Mouse (Mus musculus) CH12.LX (cell line): ENCODE results near the gene Gm21060. TPM values are rescaled to one million over a fixed set of nuclear protein-coding genes. Genes with fewer than 3 reads are reported as not detected.
"Not testable (repeated sequence)": the region's sequence is repeated elsewhere in the genome, so short reads cannot be mapped to it uniquely, and the experiment has no call there.

Experiments used
- DNase-seq: peaks from one replicate; pipeline ENCODE4 v3.0.0-alpha.2; 2013; ENCODE audit errors: extremely low read depth
- H3K27ac ChIP-seq: 2 replicates; pipeline ENCODE4 v1.5.1; 2012; ENCODE audit warnings: low read depth, mild to moderate bottlenecking, control low read depth, moderate library complexity; ENCODE audit not compliant: insufficient read depth
- H3K27me3 ChIP-seq: replicated peaks from 2 replicates; pipeline ENCODE3; 2012; ENCODE audit warnings: inconsistent platforms
- H3K36me3 ChIP-seq, 2 experiments: replicated peaks in 1 of 2; 2 replicates each; pipeline versions ENCODE3 to v1.6.1; 2012; ENCODE audit warnings: inconsistent platforms in 1 of 2, low read length in 1 of 2, mild to moderate bottlenecking in 1 of 2, mixed read lengths in 1 of 2, moderate library complexity in 1 of 2; ENCODE audit not compliant: control insufficient read depth in 1 of 2, insufficient read depth in 1 of 2
- H3K4me1 ChIP-seq, 2 experiments: 2 replicates each; pipeline ENCODE4 v1.6.1; 2012; ENCODE audit warnings: inconsistent platforms in 1 of 2, moderate library complexity in 1 of 2; ENCODE audit not compliant: insufficient read depth in 2 of 2, control insufficient read depth in 1 of 2
- H3K4me2 ChIP-seq: 2 replicates; pipeline ENCODE4 v1.6.1; 2012; ENCODE audit warnings: low read depth, mild to moderate bottlenecking, control low read depth; ENCODE audit not compliant: poor library complexity, insufficient read depth, severe bottlenecking
- H3K4me3 ChIP-seq, 3 experiments: fragments of 150-350 bp in 1 of 3; sonication (generic) in 1 of 3; replicated peaks in 1 of 3; 2 replicates each; pipeline versions ENCODE3 to v1.5.1; 2011 to 2012; ENCODE audit warnings: low read depth in 2 of 3, low read length in 2 of 3, mild to moderate bottlenecking in 2 of 3, moderate library complexity in 2 of 3, control low read depth in 1 of 3, improper control_type of control experiment in 1 of 3, inconsistent platforms in 1 of 3, mixed read lengths in 1 of 3; ENCODE audit not compliant: poor library complexity in 1 of 3
- H3K79me2 ChIP-seq: replicated peaks from 2 replicates; pipeline ENCODE4 v1.6.1; 2012; ENCODE audit warnings: mild to moderate bottlenecking, moderate library complexity; ENCODE audit not compliant: control insufficient read depth, poor library complexity, insufficient read depth, severe bottlenecking; ENCODE audit errors: extremely low read depth
- H3K9ac ChIP-seq: 2 replicates; pipeline ENCODE4 v1.6.1; 2012; ENCODE audit warnings: low read depth, mild to moderate bottlenecking, control low read depth, moderate library complexity; ENCODE audit not compliant: insufficient read depth
- H3K9me3 ChIP-seq: replicated peaks from 2 replicates; pipeline ENCODE3; 2012; ENCODE audit warnings: low read length, inconsistent platforms, mixed read lengths
- BHLHE40 ChIP-seq: IDR thresholded peaks from 2 replicates; pipeline ENCODE4 v1.6.1; 2011; ENCODE audit warnings: mild to moderate bottlenecking, low read depth, low read length, improper control_type of control experiment
- CHD2 ChIP-seq: IDR thresholded peaks from 2 replicates; pipeline ENCODE4 v1.6.1; 2011; ENCODE audit warnings: low read length, improper control_type of control experiment
- E2F4 ChIP-seq: IDR thresholded peaks from 2 replicates; pipeline ENCODE4 v1.6.1; 2011; ENCODE audit warnings: low read depth, low read length, improper control_type of control experiment; ENCODE audit not compliant: insufficient replicate concordance
- ELF1 ChIP-seq: IDR thresholded peaks from 2 replicates; pipeline ENCODE4 v1.6.1; 2014; ENCODE audit warnings: low read depth, mild to moderate bottlenecking, inconsistent platforms, low read length, improper control_type of control experiment
- ETS1 ChIP-seq: conservative IDR thresholded peaks from 2 replicates; pipeline ENCODE4 v1.6.1; 2012; ENCODE audit warnings: low read depth, mild to moderate bottlenecking, inconsistent platforms, low read length, improper control_type of control experiment, moderate library complexity
- GABPA ChIP-seq: IDR thresholded peaks from 2 replicates; pipeline ENCODE4 v1.6.1; 2012; ENCODE audit warnings: low read depth, low read length, improper control_type of control experiment, inconsistent platforms; ENCODE audit not compliant: insufficient replicate concordance
- JUND ChIP-seq: conservative IDR thresholded peaks from 2 replicates; pipeline ENCODE4 v1.6.1; 2011; ENCODE audit warnings: low read depth, low read length, improper control_type of control experiment
- MAFK ChIP-seq: IDR thresholded peaks from 2 replicates; pipeline ENCODE4 v1.6.1; 2011; ENCODE audit warnings: low read length, improper control_type of control experiment; ENCODE audit not compliant: insufficient replicate concordance
- MAX ChIP-seq: IDR thresholded peaks from 2 replicates; pipeline ENCODE4 v1.6.1; 2011; ENCODE audit warnings: low read length, improper control_type of control experiment
- NELFE ChIP-seq: IDR thresholded peaks from 2 replicates; pipeline ENCODE4 v1.6.1; 2011; ENCODE audit warnings: low read depth, low read length, improper control_type of control experiment
- RAD21 ChIP-seq: IDR thresholded peaks from 2 replicates; pipeline ENCODE4 v1.6.1; 2011; ENCODE audit warnings: low read depth, mild to moderate bottlenecking, low read length, improper control_type of control experiment, moderate library complexity
- SMC3 ChIP-seq: IDR thresholded peaks from 2 replicates; pipeline ENCODE4 v1.6.1; 2011; ENCODE audit warnings: low read depth, low read length, improper control_type of control experiment
- TCF12 ChIP-seq: IDR thresholded peaks from 2 replicates; pipeline ENCODE4 v1.6.1; 2014; ENCODE audit warnings: low read depth, mild to moderate bottlenecking, inconsistent platforms, low read length, improper control_type of control experiment
- USF1 ChIP-seq: IDR thresholded peaks from 2 replicates; pipeline ENCODE4 v1.6.1; 2014; ENCODE audit warnings: low read depth, mild to moderate bottlenecking, inconsistent platforms, low read length, improper control_type of control experiment
- USF2 ChIP-seq: conservative IDR thresholded peaks from 2 replicates; pipeline ENCODE4 v1.6.1; 2011; ENCODE audit warnings: low read depth, low read length, improper control_type of control experiment
- ZC3H11A ChIP-seq: IDR thresholded peaks from 2 replicates; pipeline ENCODE4 v1.6.1; 2012; ENCODE audit warnings: low read depth, mild to moderate bottlenecking, inconsistent platforms, low read length, improper control_type of control experiment
- ZMIZ1 ChIP-seq: IDR thresholded peaks from 2 replicates; pipeline ENCODE4 v1.6.1; 2012; ENCODE audit warnings: low read depth, mild to moderate bottlenecking, inconsistent platforms, low read length, improper control_type of control experiment
- dilution Hi-C: fragments of 300-500 bp; cut with MboI; formaldehyde crosslinking; loops from 2 replicates; pipeline ENCODE4 v1.14.3; 2020; ENCODE audit warnings: low sequenced_read_pairs; ENCODE audit not compliant: extremely low pct_unique_long_range_greater_than_20kb, extremely low pct_ligation_motif_present
- in situ Hi-C: fragments of 300-500 bp; cut with MboI; formaldehyde crosslinking; loops from 3 replicates; pipeline ENCODE4 v1.14.3; 2019; ENCODE audit warnings: low sequenced_read_pairs, low pct_ligation_motif_present, low pct_unique_long_range_greater_than_20kb, mixed read lengths
- polyA plus RNA-seq: library from polyadenylated mRNA; unstranded; fragments of >175 nt; gene quantifications from 2 replicates; pipeline ENCODE4 v1.2.1, GENCODE M21; 2012; ENCODE audit warnings: low read depth; ENCODE audit not compliant: insufficient read length
- total RNA-seq, 2 experiments: library from RNA; depleted of rRNA; stranded (reverse); fragments of 300-350 nt in 1 of 2; fragments of >200 nt in 1 of 2; gene quantifications; 2 replicates each; pipeline ENCODE4 v1.2.3; 2012 to 2014

Gm21060 gene
- total and polyA plus RNA-seq, 3 experiments: 3.0 TPM; not detected in 2

GRCm38 (mm10) chr19:61283581-61283980 is 13.3 kb downstream of the Gm21060 start (continued):
- TF ChIP-seq USF2 (no peak), SMC3 (no peak)

DNA sequence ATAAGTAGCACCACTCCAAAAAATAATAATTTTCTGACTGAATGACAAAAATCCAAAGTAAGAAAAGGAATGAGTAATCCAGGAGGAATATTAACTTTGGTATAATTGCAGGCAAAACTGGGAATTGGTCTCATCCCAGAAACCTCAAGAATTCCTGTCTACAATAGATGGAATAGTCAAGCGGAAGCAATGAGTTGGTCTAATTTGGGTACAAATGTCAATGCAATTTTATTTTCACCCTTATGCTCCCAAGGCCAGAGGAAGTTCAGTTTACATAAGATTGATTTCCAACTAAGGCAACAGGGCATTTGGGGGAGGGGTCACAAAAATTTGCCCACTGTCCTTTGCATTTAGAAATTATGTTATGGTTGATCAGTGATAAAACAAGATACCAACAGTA is 21.4 kb downstream of the Gm21060 start:
- TF ChIP-seq ZC3H11A (no peak), GABPA (no peak), JUND (no peak), RAD21 (no peak), E2F4 (no peak), ZMIZ1 (no peak), ETS1 (no peak), TCF12 (no peak), MAFK (no peak), USF1 (no peak), ELF1 (no peak), MAX (no peak), NELFE (no peak)
- in situ Hi-C loops (no loop called here), dilution Hi-C loops (no loop called here)
- H3K4me2 ChIP-seq: no peak overlapping the region
- H3K36me3 ChIP-seq: no peaks in the 10 kb centered on the region
- H3K4me3 ChIP-seq: no peak overlapping the region
- DNase-seq: no peak
- H3K27me3 ChIP-seq: no peaks in the 10 kb centered on the region
- no peak overlapping the region for H3K27ac ChIP-seq
- H3K4me1 ChIP-seq: no peaks in the 10 kb centered on the region
- no peaks in the 10 kb centered on the region for H3K9me3 ChIP-seq
- H3K9ac ChIP-seq: no peak overlapping the region
- H3K79me2 ChIP-seq: no peaks in the 10 kb centered on the region

DNA sequence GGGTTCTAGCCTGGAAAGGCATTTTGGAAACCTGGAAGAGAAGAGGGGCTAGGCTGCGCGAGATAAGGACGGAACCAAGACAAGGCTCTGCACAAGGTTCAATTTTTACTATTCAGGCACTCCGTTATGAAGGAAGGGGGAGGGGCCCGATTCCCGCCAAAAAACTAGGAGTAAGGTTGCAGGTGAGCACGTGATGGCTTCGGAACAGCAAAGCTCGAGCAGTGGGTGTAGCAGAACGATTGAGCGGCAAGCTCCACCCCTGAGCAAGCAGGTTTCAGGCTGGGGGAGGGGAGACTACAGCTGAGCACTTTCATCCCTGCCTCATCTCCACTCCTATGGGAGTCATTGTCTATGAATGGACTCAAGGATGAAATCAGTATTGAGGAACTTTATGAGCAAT is 27.7 kb downstream of the Gm21060 start:
- TF ChIP-seq CHD2 (0 out of 2 replicates have a peak, but pooled peaks have one; percentile 10), MAX (peak; percentile 30; the same call in 1 of the 2 replicates), BHLHE40 (peak; percentile 51)
- dilution Hi-C loops, H3K27me3 ChIP-seq, H3K9me3 ChIP-seq, H3K4me3 ChIP-seq, DNase-seq, H3K9ac ChIP-seq, H3K27ac ChIP-seq, H3K36me3 ChIP-seq, H3K79me2 ChIP-seq, H3K4me1 ChIP-seq: not testable (repeated sequence)
- H3K4me2 ChIP-seq: peak overlapping the region; percentile 36; the same call in 1 of the 2 replicates
- in situ Hi-C loops: loop anchor here (5.0 kb wide), 1 partner anchor 72 kb away; no protein-coding TSS in a partner anchor
